Comparison of ENCODE assay signal across 1 mouse cellular context in the genomic region with DNA sequence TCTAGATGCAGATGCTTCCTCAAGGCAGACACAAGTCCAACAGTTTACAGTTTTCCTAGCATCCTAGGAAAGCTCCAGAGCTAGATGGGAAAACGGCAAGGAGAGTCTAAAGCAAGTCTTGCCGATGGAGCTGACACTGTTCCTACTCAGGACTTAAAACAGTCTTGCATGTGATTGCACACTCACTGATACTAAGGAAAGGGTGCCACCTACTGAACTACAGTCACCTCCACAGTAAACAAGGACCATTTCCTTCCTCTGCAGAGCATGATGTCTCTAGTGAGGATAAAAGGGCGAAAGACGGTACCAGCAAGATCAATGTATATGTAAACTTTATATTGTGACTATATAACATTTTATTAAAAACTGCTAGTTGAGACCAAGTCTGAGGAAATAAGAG.
TF ChIP-seq lines count a peak whose summit lies in the region.

No protein-coding gene starts in this region.

TF ChIP-seq in CH12.LX, 34 proteins besides CTCF, POLR2A, EP300 and RAD21 (continued from another document):
- TF ChIP-seq USF2 (conservative IDR thresholded peaks at IDR 0.05; ENCODE audit: low read depth, low read length) (no peak), MAFK (IDR thresholded peaks at IDR 0.05; ENCODE audit: insufficient replicate concordance, low read length) (no peak), UBTF (IDR thresholded peaks at IDR 0.05; ENCODE audit: low read depth, low read length) (no peak), JUN (IDR thresholded peaks at IDR 0.05; ENCODE audit: insufficient read depth, low read depth, low read length) (no peak), KAT2A (IDR thresholded peaks at IDR 0.05; ENCODE audit: insufficient replicate concordance, low read length) (no peak), MAZ (IDR thresholded peaks at IDR 0.05; ENCODE audit: low read depth, low read length) (no peak), TCF12 (IDR thresholded peaks at IDR 0.05; ENCODE audit: low read depth, low read length) (no peak), TBP (conservative IDR thresholded peaks at IDR 0.05; ENCODE audit: low read depth, low read length) (no peak), E2F4 (IDR thresholded peaks at IDR 0.05; ENCODE audit: insufficient replicate concordance, low read depth, low read length) (no peak)
